Mouse (Mus musculus) erythroblast, adult 5-6 weeks (primary cell): Measurements from ENCODE around the gene Ubox5. TPM values are rescaled to one million over a fixed set of nuclear protein-coding genes. Genes with fewer than 3 reads are reported as not detected.

Experiments used
- total RNA-seq, 2 experiments: library from RNA; stranded (forward) in 1 of 2; stranded (reverse) in 1 of 2; fragments of 150-400 nt in 1 of 2; fragments of 200-764, 138-1000 nt in 1 of 2; gene quantifications; 2 replicates each; pipeline versions ENCODE4 v1.2.3 to v1.2.4; 2015 to 2017; ENCODE audit warnings: low replicate concordance in 2 of 2

The Ubox5 gene
- total RNA-seq, 2 experiments from 2014 or later: 0.68 to 3.8 TPM

Other genes starting within 250 kb of the Ubox5 start
- gene Cpxm1, start 232.5 kb downstream of the Ubox5 start, total RNA-seq (2015; ENCODE audit: low replicate concordance): not detected in 2 replicates
- gene Cpxm1, start 232.5 kb downstream of the Ubox5 start, total RNA-seq (2017; ENCODE audit: low replicate concordance): not detected in 2 replicates
- not detected in 2 replicates for gene Gm28372, start 224.8 kb downstream of the Ubox5 start, total RNA-seq (2015; ENCODE audit: low replicate concordance)
- not detected in 2 replicates for gene Gm28372, start 224.8 kb downstream of the Ubox5 start, total RNA-seq (2017; ENCODE audit: low replicate concordance)
- not detected in 2 replicates for gene 1700020A23Rik, start 224.8 kb downstream of the Ubox5 start, total RNA-seq (2015; ENCODE audit: low replicate concordance)
- gene 1700020A23Rik, start 224.8 kb downstream of the Ubox5 start, total RNA-seq (2017; ENCODE audit: low replicate concordance): not detected in 2 replicates
- not detected in 2 replicates for gene Tmem239, start 223.6 kb downstream of the Ubox5 start, total RNA-seq (2015; ENCODE audit: low replicate concordance)
- not detected in 2 replicates for gene Tmem239, start 223.6 kb downstream of the Ubox5 start, total RNA-seq (2017; ENCODE audit: low replicate concordance)
- 35.1 and 78.4 TPM in 2 replicates for gene Vps16, start 205.7 kb downstream of the Ubox5 start, total RNA-seq (2015; ENCODE audit: low replicate concordance)
- 37.1 and 47.7 TPM in 2 replicates for gene Vps16, start 205.7 kb downstream of the Ubox5 start, total RNA-seq (2017; ENCODE audit: low replicate concordance)
- 2.1 and 6.0 TPM in 2 replicates for gene Pced1a, start 205.3 kb downstream of the Ubox5 start, total RNA-seq (2015; ENCODE audit: low replicate concordance)
- 1.7 and 2.8 TPM in 2 replicates for gene Pced1a, start 205.3 kb downstream of the Ubox5 start, total RNA-seq (2017; ENCODE audit: low replicate concordance)
- gene Ptpra, start 179.8 kb downstream of the Ubox5 start, total RNA-seq (2015; ENCODE audit: low replicate concordance): 29.9 and 39.8 TPM in 2 replicates
- gene Ptpra, start 179.8 kb downstream of the Ubox5 start, total RNA-seq (2017; ENCODE audit: low replicate concordance): 42.1 and 53.9 TPM in 2 replicates
- gene Mrps26, start 66.3 kb downstream of the Ubox5 start, total RNA-seq (2015; ENCODE audit: low replicate concordance): 15.0 TPM in 2 replicates
- gene Mrps26, start 66.3 kb downstream of the Ubox5 start, total RNA-seq (2017; ENCODE audit: low replicate concordance): 6.6 and 13.7 TPM in 2 replicates
- gene Oxt, start 53.9 kb downstream of the Ubox5 start, total RNA-seq (2015; ENCODE audit: low replicate concordance): not detected in 2 replicates
- gene Oxt, start 53.9 kb downstream of the Ubox5 start, total RNA-seq (2017; ENCODE audit: low replicate concordance): not detected in 2 replicates
- gene Avp, start 47.5 kb downstream of the Ubox5 start, total RNA-seq (2015; ENCODE audit: low replicate concordance): not detected in 2 replicates
- gene Avp, start 47.5 kb downstream of the Ubox5 start, total RNA-seq (2017; ENCODE audit: low replicate concordance): not detected in 2 replicates
- gene Fastkd5, start within 50 bp of the Ubox5 start, total RNA-seq (2015; ENCODE audit: low replicate concordance): 0.84 and 2.9 TPM in 2 replicates
- 7.1 and 9.1 TPM in 2 replicates for gene Fastkd5, start within 50 bp of the Ubox5 start, total RNA-seq (2017; ENCODE audit: low replicate concordance)
- not detected in 2 replicates for gene Lzts3, start 12.8 kb upstream of the Ubox5 start, total RNA-seq (2015; ENCODE audit: low replicate concordance)
- 0.43 and 0.84 TPM in 2 replicates for gene Lzts3, start 12.8 kb upstream of the Ubox5 start, total RNA-seq (2017; ENCODE audit: low replicate concordance)
- gene Ddrgk1, start 34.6 kb upstream of the Ubox5 start, total RNA-seq (2015; ENCODE audit: low replicate concordance): 20.9 and 28.2 TPM in 2 replicates
- gene Ddrgk1, start 34.6 kb upstream of the Ubox5 start, total RNA-seq (2017; ENCODE audit: low replicate concordance): 19.8 and 30.0 TPM in 2 replicates
- 11.3 and 13.0 TPM in 2 replicates for gene Itpa, start 37.6 kb upstream of the Ubox5 start, total RNA-seq (2015; ENCODE audit: low replicate concordance)
- 12.8 and 16.2 TPM in 2 replicates for gene Itpa, start 37.6 kb upstream of the Ubox5 start, total RNA-seq (2017; ENCODE audit: low replicate concordance)
- gene Slc4a11, start 67.5 kb upstream of the Ubox5 start, total RNA-seq (2015; ENCODE audit: low replicate concordance): not detected in 2 replicates
- not detected in 2 replicates for gene Slc4a11, start 67.5 kb upstream of the Ubox5 start, total RNA-seq (2017; ENCODE audit: low replicate concordance)